Mouse (Mus musculus): ENCODE results near the gene Fbxl13.

GRCm38 (mm10) chr5:21678363-21678762 lies 32.9 kb upstream of the Fbxl13 start:
- TF ChIP-seq TAL1 (conservative IDR thresholded peaks at IDR 0.05; ENCODE audit: low read depth, low read length) (no peak), CTCF (IDR thresholded peaks at IDR 0.05; ENCODE audit: low read depth, low read length) (no peak), GATA2 (IDR thresholded peaks at IDR 0.05; ENCODE audit: borderline replicate concordance, low read depth, low read length) (no peak), GATA1 (IDR thresholded peaks at IDR 0.05; ENCODE audit: borderline replicate concordance, low read length) (no peak)

Measured in G1E (cell line).